Mouse (Mus musculus): Measurements from ENCODE around the gene Ankrd65. TPM values are rescaled to one million over a fixed set of nuclear protein-coding genes. Genes with fewer than 3 reads are reported as not detected.

The Ankrd65 gene
- polyA plus RNA-seq, 1 experiment from 2014 or later: not detected

GRCm38 (mm10) chr4:155841003-155841454, 50.8 kb downstream of the Ankrd65 start:
- Histone ChIP-seq H3K4me3 (ENCODE audit: inconsistent target) (peak overlapping the region; percentile 12; the same call in 1 of the 2 replicates), H3K27ac (no peak overlapping the region), H3K36me3 (ENCODE audit: inconsistent target) (no peaks in the 10 kb centered on the region), H3K79me2 (ENCODE audit: inconsistent target) (no peaks in the 10 kb centered on the region)
- 3% methylated on average over 21 of the region's 32 CpGs for WGBS (ENCODE audit: missing documents)

GRCm38 (mm10) chr4:155841651-155842270, 51.5 kb downstream of the Ankrd65 start:
- Histone ChIP-seq H3K36me3 (ENCODE audit: inconsistent target) (no peaks in the 10 kb centered on the region), H3K79me2 (ENCODE audit: inconsistent target) (no peaks in the 10 kb centered on the region), H3K4me3 (ENCODE audit: inconsistent target) (no peak overlapping the region), H3K27ac (no peak overlapping the region)
- WGBS (ENCODE audit: missing documents): 74% methylated on average over 37 of the region's 38 CpGs

GRCm38 (mm10) chr4:155843231-155843630, 53.0 kb downstream of the Ankrd65 start:
- Histone ChIP-seq H3K4me3 (ENCODE audit: inconsistent target) (no peak overlapping the region), H3K36me3 (ENCODE audit: inconsistent target) (no peaks in the 10 kb centered on the region), H3K27ac (no peak overlapping the region), H3K79me2 (ENCODE audit: inconsistent target) (peaks cover 4% of the 10 kb centered on the region)
- WGBS (ENCODE audit: missing documents): 98% methylated on average over 5 of the region's 5 CpGs

- H3K79me2 ChIP-seq (ENCODE audit: inconsistent target): peaks cover 42% of the 10 kb centered on the region
- peak within 1 kb of the TSS; percentile 49 for H3K4me3 ChIP-seq (ENCODE audit: inconsistent target)
- no peaks in the 10 kb centered on the region for H3K36me3 ChIP-seq (ENCODE audit: inconsistent target)
- WGBS (ENCODE audit: missing documents): 5% methylated on average over 47 of the region's 65 CpGs
- peak within 1 kb of the TSS; percentile 34 for H3K27ac ChIP-seq
Measured at GRCm38 (mm10) chr4:155846871-155847578, 56.8 kb downstream of the Ankrd65 start, which contains the start of gene Dvl1. Dvl1 (plus strand) TSS chr4:155847402.

GRCm38 (mm10) chr4:155847591-155848352, 57.5 kb downstream of the Ankrd65 start:
- no peak overlapping the region for H3K27ac ChIP-seq
- WGBS (ENCODE audit: missing documents): 2% methylated on average over 63 of the region's 69 CpGs

GRCm38 (mm10) chr4:155848434-155849095, 58.3 kb downstream of the Ankrd65 start:
- H3K27ac ChIP-seq: no peak overlapping the region
- peaks cover 47% of the 10 kb centered on the region for H3K79me2 ChIP-seq (ENCODE audit: inconsistent target)
- no peaks in the 10 kb centered on the region for H3K36me3 ChIP-seq (ENCODE audit: inconsistent target)
- WGBS (ENCODE audit: missing documents): 87% methylated on average over 7 of the region's 7 CpGs
- H3K4me3 ChIP-seq (ENCODE audit: inconsistent target): peak overlapping the region; percentile 42

More at GRCm38 (mm10) chr4:155847591-155848352, 57.5 kb downstream of the Ankrd65 start:
- Histone ChIP-seq H3K79me2 (ENCODE audit: inconsistent target) (peaks cover 47% of the 10 kb centered on the region), H3K4me3 (ENCODE audit: inconsistent target) (peak overlapping the region; percentile 42), H3K36me3 (ENCODE audit: inconsistent target) (no peaks in the 10 kb centered on the region)

Other genes starting within 250 kb of the Ankrd65 start
- gene Nadk, start 228.1 kb upstream of the Ankrd65 start, polyA plus RNA-seq (2018): 75.4 to 129 TPM (median 88.2 TPM) in 3 replicates
- 4.6 to 4.9 TPM (median 4.8 TPM) in 3 replicates for gene Slc35e2, start 189.0 kb upstream of the Ankrd65 start, polyA plus RNA-seq (2018)
- gene Cdk11b, start 165.6 kb upstream of the Ankrd65 start, polyA plus RNA-seq (2018): 67.8 to 153 TPM (median 75.9 TPM) in 3 replicates
- not detected in 3 replicates for gene Gm10563, start 145.0 kb upstream of the Ankrd65 start, polyA plus RNA-seq (2018)
- not detected in 3 replicates for gene Mmp23, start 137.1 kb upstream of the Ankrd65 start, polyA plus RNA-seq (2018)
- gene Mib2, start 121.2 kb upstream of the Ankrd65 start, polyA plus RNA-seq (2018): 9.5 to 29.7 TPM (median 12.3 TPM) in 3 replicates
- 1.1 to 1.9 TPM (median 1.4 TPM) in 3 replicates for gene Fndc10, start 96.1 kb upstream of the Ankrd65 start, polyA plus RNA-seq (2018)
- gene Ssu72, start 85.6 kb upstream of the Ankrd65 start, polyA plus RNA-seq (2018): 125 to 264 TPM (median 166 TPM) in 3 replicates
- gene Tmem240, start 55.6 kb upstream of the Ankrd65 start, polyA plus RNA-seq (2018): 0.10 to 1.0 TPM (median 0.32 TPM) in 3 replicates
- 11.3 to 32.7 TPM (median 12.1 TPM) in 3 replicates for gene Atad3a, start 29.3 kb upstream of the Ankrd65 start, polyA plus RNA-seq (2018)
- 0.09 to 0.10 TPM in 2 of 3 replicates, not detected in the other for gene Vwa1, start 15.7 kb upstream of the Ankrd65 start, polyA plus RNA-seq (2018)
- not detected in 3 replicates for gene Tmem88b, start 4.6 kb upstream of the Ankrd65 start, polyA plus RNA-seq (2018)
- 60.1 to 101 TPM (median 65.9 TPM) in 3 replicates for gene Mrpl20, start 12.4 kb downstream of the Ankrd65 start, polyA plus RNA-seq (2018)
- gene Ccnl2, start 22.1 kb downstream of the Ankrd65 start, polyA plus RNA-seq (2018): 21.9 to 54.1 TPM (median 31.3 TPM) in 3 replicates
- 66.8 to 92.5 TPM (median 68.1 TPM) in 3 replicates for gene Aurkaip1, start 40.8 kb downstream of the Ankrd65 start, polyA plus RNA-seq (2018)
- 0.19 to 1.1 TPM (median 0.32 TPM) in 3 replicates for gene Mxra8, start 49.2 kb downstream of the Ankrd65 start, polyA plus RNA-seq (2018)
- 6.2 to 13.8 TPM (median 12.2 TPM) in 3 replicates for gene Dvl1, start 57.0 kb downstream of the Ankrd65 start, polyA plus RNA-seq (2018)
- 0.04 to 0.11 TPM in 2 of 3 replicates, not detected in the other for gene Tas1r3, start 72.9 kb downstream of the Ankrd65 start, polyA plus RNA-seq (2018)
- gene Cptp, start 79.0 kb downstream of the Ankrd65 start, polyA plus RNA-seq (2018): 6.6 to 11.4 TPM (median 8.7 TPM) in 3 replicates
- gene Ints11, start 79.1 kb downstream of the Ankrd65 start, polyA plus RNA-seq (2018): 11.2 to 22.1 TPM (median 18.6 TPM) in 3 replicates
- 12.4 to 21.3 TPM (median 17.4 TPM) in 3 replicates for gene Pusl1, start 101.3 kb downstream of the Ankrd65 start, polyA plus RNA-seq (2018)
- 8.2 to 8.7 TPM (median 8.3 TPM) in 3 replicates for gene Acap3, start 101.4 kb downstream of the Ankrd65 start, polyA plus RNA-seq (2018)
- 55.7 to 67.6 TPM (median 65.4 TPM) in 3 replicates for gene Ube2j2, start 153.4 kb downstream of the Ankrd65 start, polyA plus RNA-seq (2018)
- 5.3 to 17.5 TPM (median 14.9 TPM) in 3 replicates for gene C1qtnf12, start 171.9 kb downstream of the Ankrd65 start, polyA plus RNA-seq (2018)
- gene B3galt6, start 202.2 kb downstream of the Ankrd65 start, polyA plus RNA-seq (2018): 1.4 to 6.1 TPM (median 2.9 TPM) in 3 replicates
- 261 to 438 TPM (median 289 TPM) in 3 replicates for gene Sdf4, start 202.4 kb downstream of the Ankrd65 start, polyA plus RNA-seq (2018)
- gene Tnfrsf4, start 223.4 kb downstream of the Ankrd65 start, polyA plus RNA-seq (2018): 0.47 to 0.95 TPM (median 0.93 TPM) in 3 replicates
- gene Tnfrsf18, start 235.7 kb downstream of the Ankrd65 start, polyA plus RNA-seq (2018): 0.29 to 0.30 TPM in 2 of 3 replicates, not detected in the other